Mouse (Mus musculus) c-Kit-positive CD71-positive TER-119-negative erythroid progenitor cells, embryonic 14.5 days (primary cell): ENCODE measurements at regions not wholly inside any gene's neighbourhood (a gene's known extent, or its start where the extent isn't known, plus 50 kb on each side); places are given as distances from the start of the nearest gene placed in this dataset.

Experiments
- DNase-seq: peaks from one replicate; pipeline ENCODE4 v3.0.0-alpha.2; 2013; ENCODE audit warnings: low read depth

GRCm38 (mm10) chr8:8831306-8831705, 141.0 kb upstream of the Arglu1 start:
- DNase-seq: no peak

- DNase-seq: no peak
Observed at GRCm38 (mm10) chr8:8829230-8829629, 138.9 kb upstream of the Arglu1 start.

DNA sequence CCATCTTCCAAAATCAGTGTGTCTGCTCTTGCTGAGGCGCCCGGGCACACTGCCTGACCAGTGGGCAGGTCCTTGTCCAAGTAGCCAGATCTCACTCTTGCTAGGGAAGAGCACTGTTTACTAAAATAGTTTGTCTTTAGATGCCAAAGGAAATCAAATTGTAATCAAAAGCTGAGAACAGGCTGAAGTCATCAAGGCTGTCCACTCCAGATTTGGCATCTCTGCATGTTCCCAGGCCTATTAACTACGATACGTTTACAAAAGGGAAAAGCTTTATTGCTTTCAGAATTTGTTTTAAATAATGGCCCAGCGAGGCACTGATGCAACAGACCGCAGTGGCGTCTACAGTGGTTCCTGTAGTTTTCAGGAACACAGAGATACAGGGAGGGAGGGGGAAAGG, 137.2 kb upstream of the Arglu1 start:
- DNase-seq: no peak

GRCm38 (mm10) chr8:8826801-8827200, 136.5 kb upstream of the Arglu1 start:
- no peak for DNase-seq

DNA sequence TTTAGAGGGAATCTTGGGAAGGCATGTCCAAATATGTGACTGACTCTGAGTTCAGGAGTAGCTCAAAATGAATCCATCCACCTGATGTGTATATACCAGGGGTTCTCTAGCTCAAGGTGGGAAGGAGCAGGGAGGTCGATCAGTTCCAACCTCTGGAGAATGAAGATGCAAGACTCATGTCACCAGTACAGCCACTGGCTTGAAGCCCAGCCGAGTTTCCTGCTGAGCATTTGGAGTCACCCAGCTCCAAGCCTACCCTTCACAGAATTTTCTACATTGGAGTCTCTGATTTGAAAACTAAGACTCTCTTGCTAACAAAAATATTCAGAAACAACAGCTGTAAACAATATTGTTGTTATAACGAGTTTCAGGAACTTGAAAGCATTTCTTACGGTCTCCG, 134.6 kb upstream of the Arglu1 start:
- no peak for DNase-seq

DNA sequence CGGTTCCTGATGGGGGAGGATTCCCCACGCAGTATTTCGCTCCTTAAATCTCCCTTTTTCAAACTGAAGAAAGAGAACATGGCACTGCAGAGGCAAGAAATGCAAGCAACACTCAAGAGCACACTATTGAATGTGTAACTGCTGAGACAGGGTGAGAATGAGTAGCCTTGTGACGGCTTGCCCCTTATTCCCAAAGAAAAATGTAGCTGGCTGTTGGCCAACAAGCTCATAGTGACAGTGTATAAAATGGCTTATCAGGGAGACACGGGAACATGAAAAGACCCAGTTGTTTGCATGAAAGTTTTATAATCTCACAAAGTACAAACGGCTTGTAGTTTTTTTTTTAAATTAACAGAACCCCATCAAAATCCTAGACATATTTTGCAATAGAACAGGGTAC, 130.8 kb upstream of the Arglu1 start:
- DNase-seq: no peak

GRCm38 (mm10) chr8:8820614-8821013, 130.3 kb upstream of the Arglu1 start:
- DNase-seq: no peak

GRCm38 (mm10) chr8:8819233-8819931, 129.1 kb upstream of the Arglu1 start:
- no peak for DNase-seq

DNA sequence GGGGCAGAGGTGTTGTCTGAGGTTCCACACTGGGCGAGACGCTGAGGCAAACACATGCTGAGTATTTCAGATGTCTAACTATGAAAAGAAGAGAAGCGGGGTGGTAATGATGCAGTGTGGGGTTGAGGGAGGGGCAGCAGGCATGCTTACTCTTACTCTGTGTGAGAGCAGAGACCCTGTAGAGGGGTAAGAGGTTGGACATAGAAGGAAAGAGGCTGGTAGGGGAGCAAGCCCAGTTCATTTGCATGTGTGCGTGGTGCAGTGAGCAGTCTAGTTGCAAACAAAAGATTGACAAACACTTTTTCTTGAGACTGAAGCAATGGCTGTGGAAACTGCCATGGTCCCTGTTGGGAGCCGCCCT, 122.5 kb upstream of the Arglu1 start:
- DNase-seq: no peak

DNA sequence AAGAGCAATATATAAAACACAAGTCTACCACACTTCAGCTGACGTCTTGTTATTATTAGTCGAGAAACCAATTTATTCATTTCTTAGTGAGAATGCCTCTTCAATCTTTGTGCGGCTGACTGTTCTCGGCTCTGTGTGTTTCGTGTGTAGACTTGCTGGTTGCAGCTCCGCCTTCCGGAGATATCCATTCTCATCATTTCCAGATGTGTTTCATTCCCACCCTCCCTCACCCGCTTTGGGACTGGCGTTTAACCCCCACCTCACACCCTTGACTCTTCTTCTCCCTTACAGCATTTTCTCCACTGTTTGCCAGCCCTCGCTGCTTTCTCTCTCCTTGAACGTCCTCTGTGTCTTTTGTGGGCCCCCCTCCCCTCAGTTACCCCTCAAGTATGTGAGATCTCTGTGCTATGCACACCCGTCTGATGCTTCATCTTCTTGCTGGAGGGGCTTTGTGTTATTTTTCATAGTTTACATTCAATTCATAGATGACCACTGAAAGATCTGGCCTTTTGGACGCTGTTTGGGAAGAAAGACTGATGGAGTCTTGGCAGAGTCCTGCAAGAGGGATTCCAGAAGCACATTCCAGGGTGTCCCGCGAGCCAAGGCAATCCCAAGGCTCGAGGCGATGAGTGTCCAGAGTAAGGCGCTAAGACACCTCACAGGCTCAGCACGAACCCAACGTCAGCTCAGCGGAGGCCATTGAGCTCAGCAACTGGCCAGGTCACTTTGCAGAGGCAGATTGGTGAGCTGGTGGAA, 121.9 kb upstream of the Arglu1 start:
- no peak for DNase-seq

DNA sequence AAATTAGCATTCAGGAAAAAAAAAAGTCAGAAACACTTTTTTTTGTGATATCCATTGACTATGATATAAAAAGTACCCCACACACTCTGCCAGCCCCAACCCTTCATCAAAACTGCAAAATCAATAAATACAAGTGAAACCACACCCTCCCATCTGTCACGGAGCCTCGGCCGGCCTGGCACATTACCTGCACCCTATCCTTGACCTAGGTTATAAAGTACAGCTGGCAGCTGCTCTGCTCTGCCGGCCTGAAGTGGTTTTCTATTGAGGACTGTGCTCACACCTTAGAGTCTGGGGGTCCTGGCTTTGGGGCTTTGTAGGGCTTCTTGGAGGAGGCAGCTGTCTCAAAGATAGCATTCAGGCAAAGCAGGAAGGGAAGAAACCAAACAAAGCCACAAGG, 120.6 kb upstream of the Arglu1 start:
- DNase-seq: no peak

GRCm38 (mm10) chr8:8809835-8810439, 119.6 kb upstream of the Arglu1 start:
- DNase-seq: no peak

GRCm38 (mm10) chr8:8809349-8809748, 119.0 kb upstream of the Arglu1 start:
- no peak for DNase-seq

GRCm38 (mm10) chr8:8802761-8803340, 112.5 kb upstream of the Arglu1 start:
- no peak for DNase-seq

DNA sequence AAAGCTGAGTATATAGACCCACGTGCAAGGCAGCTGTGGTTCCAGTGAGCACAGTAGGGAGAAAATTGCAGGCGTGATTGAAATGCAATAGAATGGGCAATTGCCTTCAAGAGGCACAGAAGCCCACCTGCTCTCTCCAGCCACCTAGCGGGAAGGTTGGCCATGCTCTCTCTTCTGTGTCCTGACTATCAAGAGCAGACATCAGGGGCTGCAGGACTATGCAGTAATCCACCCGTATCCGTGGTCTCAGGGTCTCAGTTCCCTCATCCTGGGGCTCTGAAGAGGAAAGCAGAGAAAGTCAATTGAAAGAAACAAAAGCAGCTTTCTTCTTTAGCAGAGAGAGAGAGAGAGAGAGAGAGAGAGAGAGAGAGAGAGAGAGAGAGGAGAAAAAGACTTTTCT, 112.0 kb upstream of the Arglu1 start:
- DNase-seq: no peak

- no peak for DNase-seq
Observed at GRCm38 (mm10) chr8:8801578-8801977, 111.3 kb upstream of the Arglu1 start.

DNA sequence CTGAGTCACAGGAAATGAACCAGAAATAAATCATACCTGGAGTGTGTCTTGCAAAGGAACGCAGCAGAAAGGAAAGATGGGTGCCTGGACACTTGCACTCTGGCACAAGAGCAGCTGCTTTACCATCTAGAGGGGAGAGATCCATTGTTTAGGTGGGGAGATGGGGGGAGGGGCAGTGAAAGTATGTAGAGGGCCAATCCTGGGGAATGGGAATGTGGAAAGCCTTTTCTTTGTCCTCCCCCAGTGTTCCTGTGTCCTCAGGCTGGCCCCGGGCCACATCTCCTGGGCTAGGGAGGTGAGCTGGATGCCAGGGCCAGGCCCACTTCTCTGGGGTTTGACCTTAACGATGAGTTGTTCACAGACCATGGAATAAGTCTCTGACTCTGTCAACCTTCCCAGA, 107.2 kb upstream of the Arglu1 start:
- no peak for DNase-seq

GRCm38 (mm10) chr8:8796951-8797350, 106.6 kb upstream of the Arglu1 start:
- no peak for DNase-seq

GRCm38 (mm10) chr8:8794711-8795110, 104.4 kb upstream of the Arglu1 start:
- DNase-seq: no peak

DNA sequence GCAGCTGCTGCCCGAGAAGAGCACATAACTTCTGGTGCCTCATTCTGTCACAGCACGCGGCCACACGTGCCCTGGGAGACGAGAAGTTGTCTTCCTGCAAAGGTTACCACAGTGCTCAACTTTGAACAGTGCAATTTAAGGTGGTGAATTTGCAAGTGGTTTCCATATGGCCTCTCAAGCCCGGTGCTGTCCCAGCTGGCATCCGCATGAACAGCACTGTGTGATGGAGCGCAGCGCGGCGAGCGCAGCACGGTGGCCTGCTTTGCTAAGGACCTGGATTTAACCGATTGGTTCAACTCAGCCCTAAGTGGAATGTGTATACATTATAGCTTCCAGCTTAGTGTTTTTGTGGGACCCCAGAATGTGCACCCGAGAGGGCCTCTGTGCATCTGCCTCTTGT, 89.6 kb upstream of the Arglu1 start:
- no peak for DNase-seq

DNA sequence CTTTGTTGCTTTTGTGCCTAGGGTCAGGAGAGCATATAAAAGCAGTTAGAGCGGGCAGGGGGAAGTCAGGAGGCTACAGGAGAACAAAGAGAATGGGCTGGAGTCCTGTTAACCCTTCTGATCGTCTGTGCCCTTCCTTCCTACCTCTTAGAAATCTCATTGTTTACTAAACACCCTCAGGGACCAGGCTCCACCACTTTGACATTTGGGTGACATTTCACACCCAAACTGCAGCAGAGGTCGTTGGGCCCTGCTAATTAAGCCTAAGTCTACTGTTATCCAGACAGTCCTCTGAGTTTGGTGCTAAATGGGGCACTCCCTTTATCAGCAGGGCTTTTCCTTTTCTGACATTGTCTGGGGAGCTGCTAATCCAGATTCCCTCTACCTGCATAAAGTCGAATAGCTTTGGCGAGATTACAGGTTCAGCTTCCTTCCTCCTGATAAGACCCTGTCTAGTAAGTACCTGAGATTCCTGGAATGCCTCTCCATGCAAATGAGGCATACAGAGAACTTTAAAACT, 84.2 kb upstream of the Arglu1 start:
- DNase-seq: no peak

GRCm38 (mm10) chr8:8772424-8772823, 82.1 kb upstream of the Arglu1 start:
- no peak for DNase-seq

DNA sequence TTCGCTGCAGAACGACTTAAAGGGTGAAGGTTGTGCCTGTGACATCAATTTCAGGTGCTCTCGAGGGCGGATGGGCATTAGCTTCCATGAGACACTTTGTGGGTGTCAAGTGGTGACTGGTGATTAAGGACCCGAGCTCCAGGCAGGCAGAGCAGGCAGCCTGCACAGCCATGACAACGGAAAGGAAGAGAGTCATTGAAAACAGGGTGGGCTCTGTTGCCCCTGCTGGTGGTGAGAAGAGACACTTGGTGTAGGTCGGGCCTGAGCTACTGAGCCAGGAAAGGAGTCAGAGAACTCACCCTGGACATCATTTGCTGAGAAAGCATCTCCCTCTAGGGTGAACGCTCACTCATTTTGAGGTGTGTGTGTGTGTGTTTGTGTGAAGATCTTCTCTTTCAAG, 80.1 kb upstream of the Arglu1 start:
- DNase-seq: no peak
